Mouse (Mus musculus): Measurements from ENCODE around the gene Fam83g. TPM values are rescaled to one million over a fixed set of nuclear protein-coding genes. Genes with fewer than 3 reads are reported as not detected.

Gene Fam83g
- total and polyA plus RNA-seq, 3 experiments: 19.1 to 63.7 (median 19.2) TPM

- H3K4me2 ChIP-seq (ENCODE audit: insufficient read depth, low read depth, poor library complexity, severe bottlenecking): no peak overlapping the region
- H3K4me3 ChIP-seq (replicated peaks in 1 of 3; ENCODE audit: low read depth in 2 of 3, low read length in 2 of 3, poor library complexity in 1 of 3): no peak overlapping the region
- peak overlapping the region; percentile 56 for H3K27ac ChIP-seq (ENCODE audit: insufficient read depth, low read depth)
- peaks cover 62% of the 10 kb centered on the region for H3K79me2 ChIP-seq (replicated peaks; ENCODE audit: control insufficient read depth, extremely low read depth, insufficient read depth, poor library complexity, severe bottlenecking)
- dilution Hi-C loops (cut with MboI; ENCODE audit: extremely low pct_ligation_motif_present, extremely low pct_unique_long_range_greater_than_20kb, low sequenced_read_pairs) (no loop called here), in situ Hi-C loops (cut with MboI; ENCODE audit: low pct_ligation_motif_present, low pct_unique_long_range_greater_than_20kb, low sequenced_read_pairs) (loop anchor here (5.0 kb wide), 1 partner anchor 37 kb away; no protein-coding TSS in a partner anchor)
- peaks cover 80 to 99% of the 10 kb centered on the region in 2 experiments for H3K4me1 ChIP-seq (ENCODE audit: control insufficient read depth in 1 of 2, insufficient read depth in 2 of 2)
- DNase-seq (ENCODE audit: extremely low read depth): no peak
- H3K9me3 ChIP-seq (replicated peaks; ENCODE audit: low read length): no peaks in the 10 kb centered on the region
- H3K9ac ChIP-seq (ENCODE audit: insufficient read depth, low read depth): no peak overlapping the region
- TF ChIP-seq NELFE (IDR thresholded peaks at IDR 0.05; ENCODE audit: low read depth, low read length) (no peak), SMC3 (IDR thresholded peaks at IDR 0.05; ENCODE audit: low read depth, low read length) (no peak), ETS1 (conservative IDR thresholded peaks at IDR 0.05; ENCODE audit: low read depth, low read length) (no peak), EP300 (IDR thresholded peaks at IDR 0.05; ENCODE audit: low read length) (no peak), MEF2A (IDR thresholded peaks at IDR 0.05; ENCODE audit: borderline replicate concordance, low read depth, low read length) (no peak), USF2 (conservative IDR thresholded peaks at IDR 0.05; ENCODE audit: low read depth, low read length) (no peak), E2F4 (IDR thresholded peaks at IDR 0.05; ENCODE audit: insufficient replicate concordance, low read depth, low read length) (no peak), RCOR1 (conservative IDR thresholded peaks at IDR 0.05; ENCODE audit: low read depth, low read length) (no peak), RAD21 (IDR thresholded peaks at IDR 0.05; ENCODE audit: low read depth, low read length) (no peak), CHD1 (IDR thresholded peaks at IDR 0.05; ENCODE audit: low read depth, low read length) (no peak), ZKSCAN1 (IDR thresholded peaks at IDR 0.05; ENCODE audit: borderline replicate concordance, low read depth, low read length) (no peak), CHD2 (IDR thresholded peaks at IDR 0.05; ENCODE audit: low read length) (no peak)
- H3K36me3 ChIP-seq (replicated peaks in 1 of 2; ENCODE audit: control insufficient read depth in 1 of 2, insufficient read depth in 1 of 2, low read length in 1 of 2): peaks cover 97 to 99% of the 10 kb centered on the region in 2 experiments
- no peaks in the 10 kb centered on the region for H3K27me3 ChIP-seq (replicated peaks)
These were observed 18.5 kb upstream of the Fam83g start for GRCm38 (mm10) chr11:61665401-61665800.

- no peak overlapping the region for H3K4me3 ChIP-seq (replicated peaks in 1 of 3; ENCODE audit: low read depth in 2 of 3, low read length in 2 of 3, poor library complexity in 1 of 3)
- no peak overlapping the region for H3K4me2 ChIP-seq (ENCODE audit: insufficient read depth, low read depth, poor library complexity, severe bottlenecking)
- H3K79me2 ChIP-seq (replicated peaks; ENCODE audit: control insufficient read depth, extremely low read depth, insufficient read depth, poor library complexity, severe bottlenecking): peaks cover 55% of the 10 kb centered on the region
- in situ Hi-C loops (cut with MboI; ENCODE audit: low pct_ligation_motif_present, low pct_unique_long_range_greater_than_20kb, low sequenced_read_pairs): loop anchor here (5.0 kb wide), 1 partner anchor 36 kb away; no protein-coding TSS in a partner anchor
- H3K9me3 ChIP-seq (replicated peaks; ENCODE audit: low read length): no peaks in the 10 kb centered on the region
- H3K36me3 ChIP-seq (replicated peaks in 1 of 2; ENCODE audit: control insufficient read depth in 1 of 2, insufficient read depth in 1 of 2, low read length in 1 of 2): peaks cover 98 to 100% of the 10 kb centered on the region in 2 experiments
- H3K27me3 ChIP-seq (replicated peaks): no peaks in the 10 kb centered on the region
- TF ChIP-seq SMC3 (IDR thresholded peaks at IDR 0.05; ENCODE audit: low read depth, low read length) (peak; percentile 92), GABPA (IDR thresholded peaks at IDR 0.05; ENCODE audit: insufficient replicate concordance, low read depth, low read length) (no peak), MAZ (IDR thresholded peaks at IDR 0.05; ENCODE audit: low read depth, low read length) (peak; percentile 37; the same call in 1 of the 2 replicates), NRF1 (IDR thresholded peaks at IDR 0.05; ENCODE audit: low read depth, low read length) (no peak), ETS1 (conservative IDR thresholded peaks at IDR 0.05; ENCODE audit: low read depth, low read length) (no peak), POLR2A (IDR thresholded peaks at IDR 0.05; ENCODE audit: low read depth, low read length) (peak; percentile 12), CTCF (conservative IDR thresholded peaks at IDR 0.05 in 1 of 2, IDR thresholded peaks at IDR 0.05 in 1 of 2; ENCODE audit: low read depth in 2 of 2, low read length in 2 of 2) (peak; percentile 72 to 90), ELF1 (IDR thresholded peaks at IDR 0.05; ENCODE audit: low read depth, low read length) (peak; percentile 44), MXI1 (IDR thresholded peaks at IDR 0.05; ENCODE audit: low read depth, low read length) (0 out of 2 replicates have a peak, but pooled peaks have one; percentile 20), CHD2 (IDR thresholded peaks at IDR 0.05; ENCODE audit: low read length) (peak; percentile 56; the same call in 1 of the 2 replicates), IRF4 (IDR thresholded peaks at IDR 0.05; ENCODE audit: low read depth, low read length) (peak; percentile 59), MAX (IDR thresholded peaks at IDR 0.05; ENCODE audit: low read length) (peak; percentile 33; the same call in 1 of the 2 replicates), CHD1 (IDR thresholded peaks at IDR 0.05; ENCODE audit: low read depth, low read length) (0 out of 2 replicates have a peak, but pooled peaks have one; percentile 59), MEF2A (IDR thresholded peaks at IDR 0.05; ENCODE audit: borderline replicate concordance, low read depth, low read length) (0 out of 2 replicates have a peak, but pooled peaks have one; percentile 16), RCOR1 (conservative IDR thresholded peaks at IDR 0.05; ENCODE audit: low read depth, low read length) (0 out of 2 replicates have a peak, but pooled peaks have one; percentile 52), RAD21 (IDR thresholded peaks at IDR 0.05; ENCODE audit: low read depth, low read length) (peak; percentile 80), USF2 (conservative IDR thresholded peaks at IDR 0.05; ENCODE audit: low read depth, low read length) (no peak), ZC3H11A (IDR thresholded peaks at IDR 0.05; ENCODE audit: low read depth, low read length) (peak; percentile 23; the same call in 1 of the 2 replicates), PAX5 (IDR thresholded peaks at IDR 0.05; ENCODE audit: low read length) (no peak), ZMIZ1 (IDR thresholded peaks at IDR 0.05; ENCODE audit: low read depth, low read length) (peak; percentile 86), POLR2AphosphoS2 (IDR thresholded peaks at IDR 0.05; ENCODE audit: low read depth, low read length) (0 out of 2 replicates have a peak, but pooled peaks have one; percentile 65), TCF12 (IDR thresholded peaks at IDR 0.05; ENCODE audit: low read depth, low read length) (peak; percentile 33; the same call in 1 of the 2 replicates), NELFE (IDR thresholded peaks at IDR 0.05; ENCODE audit: low read depth, low read length) (peak; percentile 57; the same call in 1 of the 2 replicates), ZNF384 (IDR thresholded peaks at IDR 0.05; ENCODE audit: low read depth, low read length) (no peak), MYC (IDR thresholded peaks at IDR 0.05; ENCODE audit: low read depth, low read length) (0 out of 2 replicates have a peak, but pooled peaks have one; percentile 38)
- H3K27ac ChIP-seq (ENCODE audit: insufficient read depth, low read depth): peak overlapping the region; percentile 61
- peaks cover 74 to 100% of the 10 kb centered on the region in 2 experiments for H3K4me1 ChIP-seq (ENCODE audit: control insufficient read depth in 1 of 2, insufficient read depth in 2 of 2)
- peak; percentile 75 for DNase-seq (ENCODE audit: extremely low read depth)
- H3K9ac ChIP-seq (ENCODE audit: insufficient read depth, low read depth): no peak overlapping the region
- dilution Hi-C loops (cut with MboI; ENCODE audit: extremely low pct_ligation_motif_present, extremely low pct_unique_long_range_greater_than_20kb, low sequenced_read_pairs): no loop called here
These were observed 17.7 kb upstream of the Fam83g start for GRCm38 (mm10) chr11:61665991-61666799.

Data from CH12.LX (cell line).